Mouse (Mus musculus) G1E (cell line): ENCODE data around the gene Nacc1.

Source experiments
- CTCF ChIP-seq: IDR thresholded peaks from 2 replicates; pipeline ENCODE4 v1.5.1; 2012; ENCODE audit warnings: low read depth, low read length, inconsistent platforms, mixed read lengths
- GATA1 ChIP-seq: IDR thresholded peaks from 2 replicates; pipeline ENCODE4 v1.6.1; 2012; ENCODE audit warnings: borderline replicate concordance, low read length, inconsistent platforms, mixed read lengths
- POLR2AphosphoS5 ChIP-seq: IDR thresholded peaks from 2 replicates; pipeline ENCODE4 v1.6.1; 2012; ENCODE audit warnings: low read depth, low read length, inconsistent platforms; ENCODE audit not compliant: insufficient replicate concordance
- TAL1 ChIP-seq: conservative IDR thresholded peaks from 2 replicates; pipeline ENCODE4 v1.6.1; 2012; ENCODE audit warnings: low read depth, low read length, inconsistent platforms, mixed read lengths

GRCm38 (mm10) chr8:84647461-84647901 lies 40.2 kb downstream of the Nacc1 start:
- no peak for TF ChIP-seq TAL1
- no peak for TF ChIP-seq CTCF
- TF ChIP-seq GATA1, result no peak
- TF ChIP-seq POLR2AphosphoS5, result no peak
